Mouse (Mus musculus): ENCODE results near the gene Rimkla.

The Rimkla gene

GRCm38 (mm10) chr4:119465841-119466240, 26.6 kb downstream of the Rimkla start:
- DNase-seq, result no peak

GRCm38 (mm10) chr4:119463756-119464419, 28.5 kb downstream of the Rimkla start:
- DNase-seq, result no peak

GRCm38 (mm10) chr4:119462858-119463755, 29.3 kb downstream of the Rimkla start:
- DNase-seq, result peak; percentile 86

GRCm38 (mm10) chr4:119462457-119462856, 30.0 kb downstream of the Rimkla start:
- no peak for DNase-seq

GRCm38 (mm10) chr4:119460728-119461141, 31.7 kb downstream of the Rimkla start:
- peak; percentile 81 for DNase-seq

- DNase-seq, result peak; percentile 58
Measured at GRCm38 (mm10) chr4:119460296-119460695, 32.1 kb downstream of the Rimkla start.

GRCm38 (mm10) chr4:119453533-119453932, 38.9 kb downstream of the Rimkla start:
- DNase-seq, result no peak

GRCm38 (mm10) chr4:119453128-119453527, 39.3 kb downstream of the Rimkla start:
- no peak for DNase-seq

GRCm38 (mm10) chr4:119450436-119450835, 42.0 kb downstream of the Rimkla start:
- DNase-seq, result no peak

- DNase-seq, result no peak
Measured at GRCm38 (mm10) chr4:119447786-119448185, 44.6 kb downstream of the Rimkla start.

GRCm38 (mm10) chr4:119447261-119447660, 45.2 kb downstream of the Rimkla start:
- DNase-seq, result no peak

GRCm38 (mm10) chr4:119442539-119442938, 49.9 kb downstream of the Rimkla start:
- no peak for DNase-seq

- DNase-seq, result no peak
Measured at GRCm38 (mm10) chr4:119441836-119442235, 50.6 kb downstream of the Rimkla start.

GRCm38 (mm10) chr4:119437936-119438335, 54.5 kb downstream of the Rimkla start:
- no peak for DNase-seq

GRCm38 (mm10) chr4:119430678-119431077, 61.8 kb downstream of the Rimkla start:
- peak; percentile 60 for DNase-seq

- no peak for DNase-seq
Measured at GRCm38 (mm10) chr4:119427680-119428079, 64.7 kb downstream of the Rimkla start.

- DNase-seq, result no peak
Measured at GRCm38 (mm10) chr4:119425601-119426000, 66.8 kb downstream of the Rimkla start.

- no peak for DNase-seq
Measured at GRCm38 (mm10) chr4:119425077-119425476, 67.4 kb downstream of the Rimkla start.

- DNase-seq, result peak; percentile 95
Measured at GRCm38 (mm10) chr4:119422294-119422964, 70.0 kb downstream of the Rimkla start, which contains the start of the genes Ppcs and Zmynd12. Gene Ppcs (minus strand): TSS chr4:119422420. Gene Zmynd12 (plus strand): TSS chr4:119422814.

GRCm38 (mm10) chr4:119421921-119422293, 70.5 kb downstream of the Rimkla start:
- DNase-seq, result peak; percentile 45

GRCm38 (mm10) chr4:119421191-119421590, 71.2 kb downstream of the Rimkla start:
- DNase-seq, result no peak

GRCm38 (mm10) chr4:119417894-119418293, 74.5 kb downstream of the Rimkla start:
- DNase-seq, result no peak

GRCm38 (mm10) chr4:119417270-119417669, 75.2 kb downstream of the Rimkla start:
- DNase-seq, result no peak
